Mouse (Mus musculus) liver, embryonic 12.5 days (tissue): ENCODE data around the gene Srd5a1. TPM values are rescaled to one million over a fixed set of nuclear protein-coding genes. Genes with fewer than 3 reads are reported as not detected.

Experiments
- ATAC-seq: fragments of 200-750 bp; cut with Nextera tagmentation; 2 replicates; pipeline ENCODE4 v1.8.0; 2017; ENCODE audit warnings: moderate number of reproducible peaks, mild to moderate bottlenecking, moderate library complexity
- H3K27ac ChIP-seq: fragments of 300-500 bp; sonication (generic); 2 replicates; pipeline ENCODE4 v1.5.1; 2016; ENCODE audit warnings: mild to moderate bottlenecking
- H3K27me3 ChIP-seq: fragments of 300-500 bp; sonication (generic); replicated peaks from 2 replicates; pipeline ENCODE4 v1.6.1; 2016; ENCODE audit warnings: mild to moderate bottlenecking, moderate library complexity
- H3K36me3 ChIP-seq: fragments of 300-500 bp; sonication (generic); 2 replicates; pipeline ENCODE4 v1.6.1; 2016; ENCODE audit warnings: mild to moderate bottlenecking, moderate library complexity
- H3K4me1 ChIP-seq: fragments of 300-500 bp; sonication (generic); 2 replicates; pipeline ENCODE4 v1.6.1; 2016
- H3K4me2 ChIP-seq: fragments of 300-500 bp; sonication (generic); 2 replicates; pipeline ENCODE4 v1.6.1; 2016; ENCODE audit warnings: mild to moderate bottlenecking, moderate library complexity
- H3K4me3 ChIP-seq: fragments of 300-500 bp; sonication (generic); 2 replicates; pipeline ENCODE4 v1.5.1; 2016; ENCODE audit warnings: mild to moderate bottlenecking, moderate library complexity
- H3K9ac ChIP-seq: fragments of 300-500 bp; sonication (generic); 2 replicates; pipeline ENCODE4 v1.6.1; 2016; ENCODE audit warnings: mild to moderate bottlenecking, moderate library complexity
- H3K9me3 ChIP-seq: fragments of 300-500 bp; sonication (generic); replicated peaks from 2 replicates; pipeline ENCODE4 v1.6.1; 2016; ENCODE audit warnings: mild to moderate bottlenecking, moderate library complexity
- WGBS: fragments of 180-500 bp; shearing (Covaris S2); methylation state at CpG from one replicate; pipeline ENCODE4 v1.1.7; 2016; ENCODE audit not compliant: insufficient replicate concordance; 5-methylcytosine and 5-hydroxymethylcytosine counted together
- polyA plus RNA-seq: library from polyadenylated mRNA; unstranded; fragments of >200 nt; fragmentation: Nextera tagmentation; extraction: Ambion mirVana; gene quantifications from 2 replicates; pipeline ENCODE4 v1.2.1, GENCODE M21; 2016

The Srd5a1 gene
- polyA plus RNA-seq, 1 experiment from 2014 or later: 6.0 TPM

GRCm38 (mm10) chr13:69564573-69564972 is 46.7 kb downstream of the Srd5a1 start:
- Histone ChIP-seq H3K4me2 (no peak overlapping the region), H3K9ac (no peak overlapping the region), H3K9me3 (no peaks in the 10 kb centered on the region), H3K36me3 (no peaks in the 10 kb centered on the region), H3K27ac (no peak overlapping the region), H3K4me1 (peaks cover 6% of the 10 kb centered on the region; the same call in 1 of the 2 replicates), H3K27me3 (no peaks in the 10 kb centered on the region), H3K4me3 (no peak overlapping the region)
- ATAC-seq: no peak

- no peaks in the 10 kb centered on the region for H3K27me3 ChIP-seq
- no peak overlapping the region for H3K4me3 ChIP-seq
- WGBS: 64% methylated on average over 3 of the region's 3 CpGs
- no peak overlapping the region for H3K4me2 ChIP-seq
- no peak for ATAC-seq
- H3K9ac ChIP-seq: no peak overlapping the region
- H3K36me3 ChIP-seq: no peaks in the 10 kb centered on the region
- no peaks in the 10 kb centered on the region for H3K9me3 ChIP-seq
- no peak overlapping the region for H3K27ac ChIP-seq
- H3K4me1 ChIP-seq: peaks cover 8% of the 10 kb centered on the region; the same call in 1 of the 2 replicates
These were observed 47.3 kb downstream of the Srd5a1 start for GRCm38 (mm10) chr13:69563905-69564304.

- Histone ChIP-seq H3K4me3 (no peak overlapping the region), H3K4me1 (peaks cover 8% of the 10 kb centered on the region; the same call in 1 of the 2 replicates)
- WGBS: 63% methylated on average over 12 of the region's 12 CpGs
These were observed 48.3 kb downstream of the Srd5a1 start for GRCm38 (mm10) chr13:69562654-69563574.

GRCm38 (mm10) chr13:69562004-69562403 is 49.2 kb downstream of the Srd5a1 start:
- no peak for ATAC-seq
- no peak overlapping the region for H3K9ac ChIP-seq
- no peak overlapping the region for H3K27ac ChIP-seq
- peaks cover 8% of the 10 kb centered on the region; the same call in 1 of the 2 replicates for H3K4me1 ChIP-seq
- H3K36me3 ChIP-seq: no peaks in the 10 kb centered on the region
- no peak overlapping the region for H3K4me3 ChIP-seq
- no peaks in the 10 kb centered on the region for H3K9me3 ChIP-seq
- 0 out of 2 replicates have a peak, but pooled peaks cover 2% of the 10 kb centered on the region for H3K27me3 ChIP-seq
- H3K4me2 ChIP-seq: no peak overlapping the region
- WGBS: 72% methylated on average over 9 of the region's 9 CpGs

More at GRCm38 (mm10) chr13:69562654-69563574, 48.3 kb downstream of the Srd5a1 start:
- ATAC-seq: no peak
- Histone ChIP-seq H3K4me2 (no peak overlapping the region), H3K9ac (no peak overlapping the region), H3K27ac (no peak overlapping the region), H3K36me3 (no peaks in the 10 kb centered on the region), H3K9me3 (no peaks in the 10 kb centered on the region), H3K27me3 (no peaks in the 10 kb centered on the region)

- Histone ChIP-seq H3K4me2 (no peak overlapping the region), H3K27me3 (0 out of 2 replicates have a peak, but pooled peaks cover 2% of the 10 kb centered on the region), H3K9ac (no peak overlapping the region), H3K4me3 (no peak overlapping the region), H3K36me3 (no peaks in the 10 kb centered on the region), H3K9me3 (no peaks in the 10 kb centered on the region), H3K27ac (no peak overlapping the region), H3K4me1 (0 out of 2 replicates have a peak, but pooled peaks cover 8% of the 10 kb centered on the region)
- ATAC-seq: no peak
- 45% methylated on average over 13 of the region's 13 CpGs for WGBS
These were observed 51.8 kb downstream of the Srd5a1 start for GRCm38 (mm10) chr13:69559291-69559961.

- ATAC-seq: no peak
- Histone ChIP-seq H3K4me1 (0 out of 2 replicates have a peak, but pooled peaks cover 5% of the 10 kb centered on the region), H3K27me3 (0 out of 2 replicates have a peak, but pooled peaks cover 2% of the 10 kb centered on the region), H3K9ac (no peak overlapping the region), H3K4me2 (no peak overlapping the region), H3K36me3 (no peaks in the 10 kb centered on the region), H3K27ac (no peak overlapping the region), H3K4me3 (no peak overlapping the region), H3K9me3 (no peaks in the 10 kb centered on the region)
- WGBS: 73% methylated on average over 6 of the region's 6 CpGs
These were observed 53.1 kb downstream of the Srd5a1 start for GRCm38 (mm10) chr13:69558098-69558660.

GRCm38 (mm10) chr13:69556728-69557127 is 54.5 kb downstream of the Srd5a1 start:
- 0 out of 2 replicates have a peak, but pooled peaks cover 5% of the 10 kb centered on the region for H3K4me1 ChIP-seq
- H3K27ac ChIP-seq: no peak overlapping the region
- 0 out of 2 replicates have a peak, but pooled peaks cover 2% of the 10 kb centered on the region for H3K27me3 ChIP-seq
- no peak for ATAC-seq
- no peaks in the 10 kb centered on the region for H3K9me3 ChIP-seq
- no peak overlapping the region for H3K4me3 ChIP-seq
- H3K4me2 ChIP-seq: no peak overlapping the region
- no peaks in the 10 kb centered on the region for H3K36me3 ChIP-seq
- no peak overlapping the region for H3K9ac ChIP-seq

- H3K27ac ChIP-seq: no peak overlapping the region
- no peak overlapping the region for H3K9ac ChIP-seq
- ATAC-seq: no peak
- no peak overlapping the region for H3K4me3 ChIP-seq
- H3K27me3 ChIP-seq: 0 out of 2 replicates have a peak, but pooled peaks cover 2% of the 10 kb centered on the region
- no peaks in the 10 kb centered on the region for H3K36me3 ChIP-seq
- H3K9me3 ChIP-seq: no peaks in the 10 kb centered on the region
- H3K4me2 ChIP-seq: no peak overlapping the region
- H3K4me1 ChIP-seq: 0 out of 2 replicates have a peak, but pooled peaks cover 5% of the 10 kb centered on the region
- WGBS: 64% methylated on average over 6 of the region's 6 CpGs
These were observed 55.2 kb downstream of the Srd5a1 start for GRCm38 (mm10) chr13:69555957-69556482.

GRCm38 (mm10) chr13:69555045-69555444 is 56.2 kb downstream of the Srd5a1 start:
- Histone ChIP-seq H3K4me3 (no peak overlapping the region), H3K9ac (no peak overlapping the region), H3K4me1 (0 out of 2 replicates have a peak, but pooled peaks cover 5% of the 10 kb centered on the region), H3K27me3 (0 out of 2 replicates have a peak, but pooled peaks cover 2% of the 10 kb centered on the region), H3K4me2 (no peak overlapping the region), H3K9me3 (no peaks in the 10 kb centered on the region), H3K27ac (no peak overlapping the region), H3K36me3 (no peaks in the 10 kb centered on the region)
- no peak for ATAC-seq
- WGBS: 20% methylated on average over 8 of the region's 8 CpGs

GRCm38 (mm10) chr13:69554255-69554654 is 57.0 kb downstream of the Srd5a1 start:
- Histone ChIP-seq H3K9me3 (no peaks in the 10 kb centered on the region), H3K9ac (no peak overlapping the region), H3K4me1 (no peaks in the 10 kb centered on the region), H3K27ac (no peak overlapping the region), H3K4me3 (no peak overlapping the region), H3K36me3 (no peaks in the 10 kb centered on the region), H3K27me3 (0 out of 2 replicates have a peak, but pooled peaks cover 2% of the 10 kb centered on the region), H3K4me2 (no peak overlapping the region)
- 64% methylated on average over 9 of the region's 9 CpGs for WGBS
- no peak for ATAC-seq

- H3K9me3 ChIP-seq: no peaks in the 10 kb centered on the region
- no peak for ATAC-seq
- WGBS: 17% methylated on average over 5 of the region's 5 CpGs
- no peaks in the 10 kb centered on the region for H3K36me3 ChIP-seq
- no peak overlapping the region for H3K4me2 ChIP-seq
- no peak overlapping the region for H3K4me3 ChIP-seq
- H3K27ac ChIP-seq: no peak overlapping the region
- H3K27me3 ChIP-seq: 0 out of 2 replicates have a peak, but pooled peaks cover 2% of the 10 kb centered on the region
- no peak overlapping the region for H3K9ac ChIP-seq
- H3K4me1 ChIP-seq: no peaks in the 10 kb centered on the region
These were observed 58.2 kb downstream of the Srd5a1 start for GRCm38 (mm10) chr13:69553024-69553423.
